ENCODE assay signal across 15 mouse cellular contexts in genomic region chr7:119855031-119855430, GRCm38 (mm10).
"Had no signal": no experiment of that assay in that cellular context is flagged by ENCODE, and none has a peak within 500 bp of the region (broad histone marks: within the 10 kb centered on the region; RNA-seq: fewer than 3 reads in every experiment).

No protein-coding gene starts in this region.

- DNase-seq: gastrocnemius, postnatal 25 days; heart, adult 2 months; heart, postnatal 14 days; heart, postnatal 4 days; kidney, adult 18-20 months; kidney, adult 8-10 months; kidney, postnatal 10 days; kidney, postnatal 25 days; kidney, postnatal 4 days; liver; liver, embryonic 13.5 days had no signal

- ATAC-seq: hindbrain, embryonic 16.5 days; inflammation-experienced regulatory T-cells, adult 6 months; intestine, embryonic 15.5 days; intestine, postnatal 0 days had no signal
